In the genomic region with DNA sequence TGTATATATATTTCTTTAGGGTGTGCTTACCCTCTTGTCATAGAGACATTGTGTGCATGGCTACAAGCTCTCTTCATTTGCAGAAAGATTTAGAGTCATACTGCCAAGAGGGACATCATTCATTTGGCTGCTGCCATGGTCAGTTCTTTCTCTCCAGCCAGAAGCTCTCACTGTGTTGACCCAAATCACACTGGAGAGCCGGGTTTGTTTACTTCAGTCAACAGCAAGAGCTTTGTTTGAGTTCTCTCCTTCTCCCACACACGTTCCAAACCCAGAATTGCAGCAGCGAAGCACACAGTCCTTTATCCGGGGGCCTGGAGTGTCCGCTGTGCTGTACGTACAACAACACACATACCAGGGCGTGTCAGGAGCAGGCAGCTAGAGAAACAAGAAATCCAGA, we compare ENCODE assay signal across 12 mouse cellular contexts.
DNase-seq lines count a peak whose midpoint lies in the region; ATAC-seq and TF ChIP-seq lines count a peak whose summit lies in the region.
"Had no signal": no experiment of that assay in that cellular context is flagged by ENCODE, and none has a peak within 500 bp of the region (broad histone marks: within the 10 kb centered on the region; RNA-seq: fewer than 3 reads in every experiment).

No protein-coding gene starts in this region.

- 42% methylated on average over 7 of the region's 7 CpGs for WGBS in kidney, postnatal 0 days
- 23% methylated on average over 7 of the region's 7 CpGs for WGBS in lung, embryonic 15.5 days

- peaks cover 5% of the 10 kb centered on the region for H3K4me1 ChIP-seq in kidney, postnatal 0 days (replicated peaks; ENCODE audit: insufficient read depth, low read length)
- H3K4me1 ChIP-seq in cortical plate, adult 2 months (ENCODE audit: control insufficient read depth, insufficient read depth, low read length): peaks cover 2% of the 10 kb centered on the region; the same call in 1 of the 2 replicates
- peaks cover 33% of the 10 kb centered on the region for H3K4me1 ChIP-seq in lung, embryonic 15.5 days
- H3K4me1 ChIP-seq: hindbrain, embryonic 12.5 days had no signal

- H3K27me3 ChIP-seq in kidney, postnatal 0 days (ENCODE audit: insufficient read depth, low read length): no peaks in the 10 kb centered on the region
- H3K27me3 ChIP-seq in lung, embryonic 15.5 days: no peaks in the 10 kb centered on the region
- H3K27me3 ChIP-seq: hindbrain, embryonic 12.5 days; neural tube, embryonic 15.5 days had no signal

- no peak overlapping the region for H3K9ac ChIP-seq in kidney, postnatal 0 days (ENCODE audit: low read depth, low read length)
- H3K9ac ChIP-seq in lung, embryonic 15.5 days: no peak overlapping the region
- H3K9ac ChIP-seq: hindbrain, embryonic 12.5 days; neural tube, embryonic 15.5 days had no signal

- no peak; the same call in 1 of the 2 replicates for ATAC-seq in cerebellum, adult (ENCODE audit: insufficient number of reproducible peaks, low FRiP score, low TSS enrichment)
- no peak for ATAC-seq in kidney, postnatal 0 days (replicated peaks; ENCODE audit: low FRiP score, low read depth)
- ATAC-seq in lung, embryonic 15.5 days (ENCODE audit: borderline replicate concordance, extremely low read depth, low FRiP score, low TSS enrichment): 0 out of 2 replicates have a peak, but pooled peaks have one; percentile 20
- ATAC-seq in erythroblast, adult 5-6 weeks (replicated peaks; ENCODE audit: low FRiP score, poor library complexity, severe bottlenecking): no peak

- no peaks in the 10 kb centered on the region for H3K36me3 ChIP-seq in kidney, postnatal 0 days (ENCODE audit: insufficient read depth, low read length)
- no peaks in the 10 kb centered on the region for H3K36me3 ChIP-seq in lung, embryonic 15.5 days
- H3K36me3 ChIP-seq: hindbrain, embryonic 12.5 days; neural tube, embryonic 15.5 days had no signal

- no peak for TF ChIP-seq CTCF in kidney, postnatal 0 days (IDR thresholded peaks at IDR 0.05; ENCODE audit: low read depth)
- no peak for TF ChIP-seq CTCF in cortical plate, adult 2 months (IDR thresholded peaks at IDR 0.05; ENCODE audit: extremely low read depth, insufficient read depth, low read length)

- 0 out of 2 replicates have a peak overlapping the region, but pooled peaks have one; percentile 2 for H3K27ac ChIP-seq in kidney, postnatal 0 days
- H3K27ac ChIP-seq in cortical plate, adult 2 months (ENCODE audit: insufficient read depth, low read length): peak overlapping the region; percentile 72
- no peak overlapping the region for H3K27ac ChIP-seq in lung, embryonic 15.5 days
- H3K27ac ChIP-seq: hindbrain, embryonic 12.5 days; neural tube, embryonic 15.5 days had no signal

- H3K4me3 ChIP-seq in kidney, postnatal 0 days (replicated peaks; ENCODE audit: low read depth, low read length): no peak overlapping the region
- no peak overlapping the region for H3K4me3 ChIP-seq in cortical plate, adult 2 months (ENCODE audit: insufficient read depth, low read length)
- H3K4me3 ChIP-seq in lung, embryonic 15.5 days: no peak overlapping the region
- H3K4me3 ChIP-seq: erythroblast, embryonic 14.5 days; hindbrain, embryonic 12.5 days; neural tube, embryonic 15.5 days had no signal

- TF ChIP-seq POLR2A in cortical plate, adult 2 months (IDR thresholded peaks at IDR 0.05; ENCODE audit: extremely low read depth, insufficient read depth, low read length): no peak

- DNase-seq in cerebellum, adult 11-12 months: peak; percentile 27
- DNase-seq in kidney, postnatal 0 days (ENCODE audit: low spot score): peak; percentile 65
- no peak for DNase-seq in kidney, postnatal 36 days
- no peak for DNase-seq in c-Kit-positive CD71-positive TER-119-positive erythroid progenitor cells, embryonic 14.5 days (ENCODE audit: low spot score)
- DNase-seq: thymus, postnatal 36 days had no signal

- no peak overlapping the region for H3K4me2 ChIP-seq in kidney, postnatal 0 days (ENCODE audit: low read length)
- no peak overlapping the region for H3K4me2 ChIP-seq in lung, embryonic 15.5 days
- H3K4me2 ChIP-seq: hindbrain, embryonic 12.5 days; neural tube, embryonic 15.5 days had no signal

- H3K9me3 ChIP-seq in kidney, postnatal 0 days (replicated peaks; ENCODE audit: low read length): no peaks in the 10 kb centered on the region
- no peaks in the 10 kb centered on the region for H3K9me3 ChIP-seq in lung, embryonic 15.5 days
- H3K9me3 ChIP-seq: neural tube, embryonic 15.5 days had no signal

Comparison
In these comparisons a context has a peak if more than half of its experiments do, and no peak if none do; other contexts are left out.
1. DNase-seq: peak in cerebellum, adult 11-12 months (single experiment) and kidney, postnatal 0 days (single experiment); none in kidney, postnatal 36 days (0 of 2) and c-Kit-positive CD71-positive TER-119-positive erythroid progenitor cells, embryonic 14.5 days (single experiment).